Mouse (Mus musculus): ENCODE results near the gene Ints13.

- TF ChIP-seq POLR2A (IDR thresholded peaks at IDR 0.05; ENCODE audit: insufficient read length, low read depth): no peak
- no peak for TF ChIP-seq CEBPB (IDR thresholded peaks at IDR 0.05; ENCODE audit: insufficient read depth, poor library complexity, severe bottlenecking)
- TF ChIP-seq E2F4 (IDR thresholded peaks at IDR 0.05; ENCODE audit: insufficient read depth): no peak
- TF ChIP-seq POLR2AphosphoS2 (IDR thresholded peaks at IDR 0.05; ENCODE audit: insufficient read length, low read depth): no peak
- TF ChIP-seq TCF12 (IDR thresholded peaks at IDR 0.05; ENCODE audit: insufficient read depth, poor library complexity, severe bottlenecking): no peak
- TF ChIP-seq SRF (IDR thresholded peaks at IDR 0.05; ENCODE audit: control insufficient read depth, insufficient read length, low read depth): no peak
- TF ChIP-seq TCF3 (IDR thresholded peaks at IDR 0.05; ENCODE audit: insufficient read length, low read depth): no peak
- no peak for TF ChIP-seq MYOG (IDR thresholded peaks at IDR 0.05; ENCODE audit: control insufficient read depth in 1 of 3, insufficient read depth in 1 of 3, insufficient read length in 2 of 3, low read depth in 2 of 3)
- TF ChIP-seq REST (IDR thresholded peaks at IDR 0.05; ENCODE audit: insufficient read depth, insufficient read length): no peak
- TF ChIP-seq USF1 (IDR thresholded peaks at IDR 0.05; ENCODE audit: low read depth): no peak
- no peak for TF ChIP-seq MAX (IDR thresholded peaks at IDR 0.05; ENCODE audit: low read depth)
These were observed 486 bp upstream of the Ints13 start for GRCm38 (mm10) chr6:146578111-146578531.
